In genomic region chr10:88886114-88886513, GRCm38 (mm10) we compare ENCODE assay signal across 8 mouse cellular contexts. TPM values are rescaled to one million over a fixed set of nuclear protein-coding genes. Genes with fewer than 3 reads are reported as not detected.
DNase-seq lines count a peak whose midpoint lies in the region; ATAC-seq and TF ChIP-seq lines count a peak whose summit lies in the region.
"Had no signal": no experiment of that assay in that cellular context is flagged by ENCODE, and none has a peak within 500 bp of the region (broad histone marks: within the 10 kb centered on the region; RNA-seq: fewer than 3 reads in every experiment).

No protein-coding gene starts in this region.

- TF ChIP-seq CTCF in left cerebral cortex, adult 2 months (IDR thresholded peaks at IDR 0.05) = no peak

- H3K4me2 ChIP-seq in embryonic facial prominence, embryonic 15.5 days (replicated peaks) = peak overlapping the region; percentile 49
- H3K4me2 ChIP-seq in intestine, embryonic 14.5 days (ENCODE audit: low read length) = peak overlapping the region; percentile 45
- peak overlapping the region; percentile 55 for H3K4me2 ChIP-seq in neural tube, embryonic 14.5 days (ENCODE audit: low read depth, low read length)

- peaks cover 11% of the 10 kb centered on the region for H3K4me1 ChIP-seq in embryonic facial prominence, embryonic 15.5 days
- no peaks in the 10 kb centered on the region for H3K4me1 ChIP-seq in intestine, embryonic 14.5 days (replicated peaks; ENCODE audit: control insufficient read depth, insufficient read depth, low read length)
- H3K4me1 ChIP-seq in neural tube, embryonic 14.5 days (ENCODE audit: control insufficient read depth, insufficient read depth, low read length) = no peaks in the 10 kb centered on the region

- H3K9ac ChIP-seq in embryonic facial prominence, embryonic 15.5 days = no peak overlapping the region
- H3K9ac ChIP-seq in intestine, embryonic 14.5 days (ENCODE audit: low read length) = no peak overlapping the region
- no peak overlapping the region for H3K9ac ChIP-seq in neural tube, embryonic 14.5 days (replicated peaks; ENCODE audit: low read depth, low read length)

- intact Hi-C loops in left cerebral cortex, adult 2 months (cut with DNase I) = no loop called here
- intact Hi-C loops in left cerebral cortex, postnatal 14 days (cut with DNase I) = no loop called here

- H3K9me3 ChIP-seq in embryonic facial prominence, embryonic 15.5 days (replicated peaks) = no peaks in the 10 kb centered on the region
- no peaks in the 10 kb centered on the region for H3K9me3 ChIP-seq in intestine, embryonic 14.5 days (ENCODE audit: control insufficient read depth, low read length)
- no peaks in the 10 kb centered on the region for H3K9me3 ChIP-seq in neural tube, embryonic 14.5 days (ENCODE audit: control insufficient read depth, low read length)

- peak overlapping the region; percentile 29 for H3K4me3 ChIP-seq in left cerebral cortex, adult 2 months
- peak overlapping the region; percentile 34 for H3K4me3 ChIP-seq in embryonic facial prominence, embryonic 15.5 days (replicated peaks)
- peak overlapping the region; percentile 23 for H3K4me3 ChIP-seq in intestine, embryonic 14.5 days (ENCODE audit: low read depth, low read length)
- H3K4me3 ChIP-seq in neural tube, embryonic 14.5 days (ENCODE audit: low read depth, low read length) = peak overlapping the region; percentile 25

- no peak for DNase-seq in left cerebral cortex, adult 2 months (ENCODE audit: extremely low spot score in 1 of 2, low spot score in 2 of 2)
- no peak for DNase-seq in left cerebral cortex, postnatal 14 days (ENCODE audit: low spot score in 2 of 2)
- no peak for DNase-seq in intestine, embryonic 14.5 days (ENCODE audit: low spot score)
- no peak for DNase-seq in thymus, postnatal 36 days
- DNase-seq in urinary bladder, postnatal 14 days (ENCODE audit: low spot score) = no peak

- 2% methylated on average over 32 of the region's 32 CpGs for WGBS in embryonic facial prominence, embryonic 15.5 days
- 2% methylated on average over 32 of the region's 32 CpGs for WGBS in intestine, embryonic 14.5 days
- 3% methylated on average over 32 of the region's 32 CpGs for WGBS in neural tube, embryonic 14.5 days

- no peaks in the 10 kb centered on the region for H3K36me3 ChIP-seq in embryonic facial prominence, embryonic 15.5 days
- H3K36me3 ChIP-seq in intestine, embryonic 14.5 days (ENCODE audit: control insufficient read depth, insufficient read depth, low read length) = no peaks in the 10 kb centered on the region
- no peaks in the 10 kb centered on the region for H3K36me3 ChIP-seq in neural tube, embryonic 14.5 days (ENCODE audit: control insufficient read depth, insufficient read depth, low read length)

- H3K27me3 ChIP-seq in embryonic facial prominence, embryonic 15.5 days = peaks cover 30% of the 10 kb centered on the region
- H3K27me3 ChIP-seq in intestine, embryonic 14.5 days (replicated peaks; ENCODE audit: control insufficient read depth, insufficient read depth, low read length) = peaks cover 33% of the 10 kb centered on the region
- H3K27me3 ChIP-seq in neural tube, embryonic 14.5 days (ENCODE audit: control insufficient read depth, insufficient read depth, low read length) = peaks cover 12% of the 10 kb centered on the region

- H3K27ac ChIP-seq in left cerebral cortex, adult 2 months = no peak overlapping the region
- H3K27ac ChIP-seq in embryonic facial prominence, embryonic 15.5 days (replicated peaks) = no peak overlapping the region
- H3K27ac ChIP-seq in intestine, embryonic 14.5 days (ENCODE audit: low read depth) = no peak overlapping the region
- H3K27ac ChIP-seq in neural tube, embryonic 14.5 days (ENCODE audit: low read depth, low read length) = no peak overlapping the region

- ATAC-seq in embryonic facial prominence, embryonic 15.5 days (ENCODE audit: insufficient number of reproducible peaks, low FRiP score, low TSS enrichment, low read depth) = no peak; the same call in 1 of the 2 replicates
- 0 out of 2 replicates have a peak, but pooled peaks have one; percentile 32 for ATAC-seq in intestine, embryonic 14.5 days (replicated peaks; ENCODE audit: low FRiP score, low TSS enrichment, low read depth)
- peak; percentile 38; the same call in 1 of the 2 replicates for ATAC-seq in neural tube, embryonic 14.5 days (ENCODE audit: low read depth)
- ATAC-seq: activated CD4-positive, CD25-positive, alpha-beta regulatory T cell, adult 4 months had no signal

RNA-seq across cellular contexts. Expression of gene Slc5a8, which starts 0.3 kb away (rescaled TPM):
- total RNA-seq in left cerebral cortex, adult 2 months (2021) = under 1 TPM in 1 of 2 experiments, not detected in 1; 0.07 TPM
- total RNA-seq in left cerebral cortex, postnatal 14 days (2021) = not detected
- polyA plus RNA-seq in embryonic facial prominence, embryonic 15.5 days (2015; fragmentation: Nextera tagmentation; extraction: Ambion mirVana) = 1.4 and 1.7 TPM in 2 replicates
- 0.26 and 0.38 TPM in 2 replicates for polyA plus RNA-seq in intestine, embryonic 14.5 days (2014; fragmentation: Nextera tagmentation; extraction: Ambion mirVana)
- polyA plus RNA-seq in neural tube, embryonic 14.5 days (2014; fragmentation: Nextera tagmentation; extraction: Ambion mirVana) = 0.05 and 0.06 TPM in 2 replicates
- polyA plus RNA-seq: activated CD4-positive, CD25-positive, alpha-beta regulatory T cell, adult 4 months had no signal

RNA-seq across cellular contexts. Expression of gene Utp20, which starts 59.5 kb away (rescaled TPM):
- 10 to 100 TPM; 17.9 to 19.3 TPM for total RNA-seq in left cerebral cortex, adult 2 months (2021)
- total RNA-seq in left cerebral cortex, postnatal 14 days (2021) = 10 to 100 TPM; 16.2 to 17.4 TPM
- 13.1 and 14.4 TPM in 2 replicates for polyA plus RNA-seq in embryonic facial prominence, embryonic 15.5 days (2015; fragmentation: Nextera tagmentation; extraction: Ambion mirVana)
- 30.5 and 34.9 TPM in 2 replicates for polyA plus RNA-seq in intestine, embryonic 14.5 days (2014; fragmentation: Nextera tagmentation; extraction: Ambion mirVana)
- polyA plus RNA-seq in neural tube, embryonic 14.5 days (2014; fragmentation: Nextera tagmentation; extraction: Ambion mirVana) = 12.4 and 12.9 TPM in 2 replicates
